Mouse (Mus musculus) limb, embryonic 11.5 days (tissue): ENCODE measurements at regions not wholly inside any gene's neighbourhood (a gene's known extent, or its start where the extent isn't known, plus 50 kb on each side); places are given as distances from the start of the nearest gene placed in this dataset.

Source experiments
- ATAC-seq: fragments of 200-750 bp; cut with Nextera tagmentation; 2 replicates; pipeline ENCODE4 v1.8.0; 2017; ENCODE audit warnings: low read depth; ENCODE audit not compliant: insufficient number of reproducible peaks, low FRiP score, low TSS enrichment
- DNase-seq: peaks from one replicate; pipeline ENCODE4 v3.0.0-alpha.2; 2015; ENCODE audit warnings: low spot score
- H3K27ac ChIP-seq: fragments of 300-500 bp; sonication (generic); replicated peaks from 2 replicates; pipeline ENCODE4 v1.5.1; 2014; ENCODE audit warnings: low read depth, mild to moderate bottlenecking, low read length
- H3K27me3 ChIP-seq: fragments of 300-500 bp; sonication (generic); 2 replicates; pipeline ENCODE4 v1.6.1; 2014; ENCODE audit warnings: mild to moderate bottlenecking, low read length, mixed read lengths; ENCODE audit not compliant: control insufficient read depth, insufficient read depth
- H3K36me3 ChIP-seq: fragments of 300-500 bp; sonication (generic); 2 replicates; pipeline ENCODE4 v1.6.1; 2014; ENCODE audit warnings: mild to moderate bottlenecking, low read length, moderate library complexity, mixed read lengths; ENCODE audit not compliant: control insufficient read depth, insufficient read depth
- H3K4me1 ChIP-seq: fragments of 300-500 bp; sonication (generic); 2 replicates; pipeline ENCODE4 v1.6.1; 2014; ENCODE audit warnings: low read length, mixed read lengths; ENCODE audit not compliant: control insufficient read depth, insufficient read depth
- H3K4me2 ChIP-seq: fragments of 300-500 bp; sonication (generic); 2 replicates; pipeline ENCODE4 v1.6.1; 2014; ENCODE audit warnings: low read depth, mild to moderate bottlenecking, moderate library complexity; ENCODE audit not compliant: severe bottlenecking
- H3K4me3 ChIP-seq: fragments of 300-500 bp; sonication (generic); 2 replicates; pipeline ENCODE4 v1.5.1; 2014; ENCODE audit warnings: low read depth, low read length
- H3K9ac ChIP-seq: fragments of 300-500 bp; sonication (generic); 2 replicates; pipeline ENCODE4 v1.6.1; 2014; ENCODE audit warnings: mild to moderate bottlenecking, low read length
- H3K9me3 ChIP-seq: fragments of 300-500 bp; sonication (generic); 2 replicates; pipeline ENCODE4 v1.6.1; 2016; ENCODE audit warnings: low read length; ENCODE audit not compliant: control insufficient read depth
- WGBS: fragments of 180-500 bp; shearing (Covaris S2); extraction: QIAGEN DNeasy Blood & Tissue Kit; methylation state at CpG from one replicate; pipeline ENCODE4 v1.1.7; 2014; 5-methylcytosine and 5-hydroxymethylcytosine counted together

GRCm38 (mm10) chr12:28248749-28249148 is 303.4 kb downstream of the Dcdc2c start:
- Histone ChIP-seq H3K4me1 (no peaks in the 10 kb centered on the region), H3K36me3 (no peaks in the 10 kb centered on the region), H3K4me2 (no peak overlapping the region), H3K9me3 (no peaks in the 10 kb centered on the region), H3K9ac (no peak overlapping the region), H3K27ac (no peak overlapping the region), H3K4me3 (no peak overlapping the region), H3K27me3 (no peaks in the 10 kb centered on the region)
- WGBS, result 60% methylated on average over 3 of the region's 3 CpGs
- no peak for DNase-seq
- no peak for ATAC-seq

- no peak overlapping the region for H3K9ac ChIP-seq
- DNase-seq, result no peak
- no peaks in the 10 kb centered on the region for H3K27me3 ChIP-seq
- H3K27ac ChIP-seq, result no peak overlapping the region
- no peak overlapping the region for H3K4me3 ChIP-seq
- ATAC-seq, result no peak
- H3K9me3 ChIP-seq, result no peaks in the 10 kb centered on the region
- 97% methylated on average over 3 of the region's 3 CpGs for WGBS
- H3K36me3 ChIP-seq, result no peaks in the 10 kb centered on the region
- H3K4me1 ChIP-seq, result no peaks in the 10 kb centered on the region
- no peak overlapping the region for H3K4me2 ChIP-seq
Measured at GRCm38 (mm10) chr12:28248287-28248686, 303.9 kb downstream of the Dcdc2c start.

- no peak for DNase-seq
- no peak overlapping the region for H3K27ac ChIP-seq
- no peak for ATAC-seq
- WGBS, result 79% methylated on average over 5 of the region's 5 CpGs
- no peaks in the 10 kb centered on the region for H3K36me3 ChIP-seq
- no peak overlapping the region for H3K4me2 ChIP-seq
- peaks cover 4% of the 10 kb centered on the region; the same call in 1 of the 2 replicates for H3K4me1 ChIP-seq
- no peak overlapping the region for H3K4me3 ChIP-seq
- no peak overlapping the region for H3K9ac ChIP-seq
- no peaks in the 10 kb centered on the region for H3K27me3 ChIP-seq
- H3K9me3 ChIP-seq, result no peaks in the 10 kb centered on the region
Measured at GRCm38 (mm10) chr12:28238016-28238415, 314.2 kb downstream of the Dcdc2c start.

DNA sequence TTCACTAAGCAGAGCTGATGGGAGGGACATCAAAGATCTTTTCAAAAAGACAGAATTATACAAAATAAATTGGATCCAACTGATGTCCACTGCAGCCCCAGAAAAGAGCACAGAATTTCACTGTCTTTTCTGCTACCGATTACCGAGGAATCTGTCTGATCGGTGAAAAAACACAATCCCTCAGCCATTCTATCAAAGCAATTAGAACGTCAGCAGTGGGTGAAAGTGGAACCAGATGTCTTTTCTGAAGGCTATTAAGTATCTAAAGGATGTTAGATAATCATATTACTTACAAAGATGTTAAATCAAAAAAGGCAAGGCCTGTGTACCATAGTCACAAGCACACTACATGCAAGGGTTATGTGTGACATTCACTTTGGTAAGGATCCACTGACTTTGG is 315.2 kb downstream of the Dcdc2c start:
- WGBS, result 11% methylated on average over 4 of the region's 4 CpGs
- Histone ChIP-seq H3K4me2 (no peak overlapping the region), H3K4me3 (no peak overlapping the region), H3K4me1 (peaks cover 4% of the 10 kb centered on the region; the same call in 1 of the 2 replicates), H3K36me3 (no peaks in the 10 kb centered on the region), H3K9ac (no peak overlapping the region), H3K9me3 (no peaks in the 10 kb centered on the region), H3K27ac (no peak overlapping the region), H3K27me3 (no peaks in the 10 kb centered on the region)
- no peak for ATAC-seq
- no peak for DNase-seq

- DNase-seq (no peak), ATAC-seq (no peak)
- Histone ChIP-seq H3K4me2 (no peak overlapping the region), H3K27me3 (no peaks in the 10 kb centered on the region), H3K9ac (no peak overlapping the region), H3K4me3 (no peak overlapping the region), H3K36me3 (no peaks in the 10 kb centered on the region), H3K9me3 (no peaks in the 10 kb centered on the region), H3K4me1 (no peaks in the 10 kb centered on the region), H3K27ac (no peak overlapping the region)
- 84% methylated on average over 1 of the region's 1 CpGs for WGBS
Measured at GRCm38 (mm10) chr12:28202847-28203246, 349.4 kb downstream of the Dcdc2c start.

GRCm38 (mm10) chr12:28186695-28187094 is 365.5 kb downstream of the Dcdc2c start:
- no peak overlapping the region for H3K4me3 ChIP-seq
- H3K9me3 ChIP-seq, result no peaks in the 10 kb centered on the region
- H3K36me3 ChIP-seq, result no peaks in the 10 kb centered on the region
- H3K4me2 ChIP-seq, result no peak overlapping the region
- no peak for DNase-seq
- no peaks in the 10 kb centered on the region for H3K4me1 ChIP-seq
- H3K27ac ChIP-seq, result no peak overlapping the region
- ATAC-seq, result no peak
- H3K27me3 ChIP-seq, result no peaks in the 10 kb centered on the region
- H3K9ac ChIP-seq, result no peak overlapping the region

DNA sequence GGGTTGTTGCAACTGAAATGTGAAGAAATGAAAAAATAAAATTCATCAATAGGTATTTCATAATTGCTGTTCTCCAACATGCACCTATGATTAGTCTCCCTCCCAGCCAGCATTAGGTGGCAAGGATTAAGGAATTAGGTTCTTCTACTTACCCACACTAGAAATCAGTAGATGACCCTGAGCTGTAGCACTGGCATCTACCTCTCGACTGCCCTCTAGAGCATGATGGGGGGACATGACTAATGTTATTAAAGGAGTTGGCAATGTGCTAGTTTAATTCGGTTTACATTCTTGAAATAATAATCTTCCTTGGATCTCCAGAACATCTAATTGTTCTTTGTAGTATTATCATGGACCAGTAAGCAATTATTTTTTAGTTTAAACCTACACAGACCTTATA is 370.9 kb downstream of the Dcdc2c start:
- 68% methylated on average over 2 of the region's 2 CpGs for WGBS
- Histone ChIP-seq H3K9me3 (no peaks in the 10 kb centered on the region), H3K9ac (no peak overlapping the region), H3K4me1 (no peaks in the 10 kb centered on the region), H3K4me2 (no peak overlapping the region), H3K27me3 (no peaks in the 10 kb centered on the region), H3K36me3 (no peaks in the 10 kb centered on the region), H3K27ac (no peak overlapping the region), H3K4me3 (no peak overlapping the region)
- no peak for DNase-seq
- ATAC-seq, result no peak

GRCm38 (mm10) chr12:28176016-28176415 is 376.2 kb downstream of the Dcdc2c start:
- H3K4me3 ChIP-seq, result no peak overlapping the region
- no peaks in the 10 kb centered on the region for H3K4me1 ChIP-seq
- H3K9ac ChIP-seq, result no peak overlapping the region
- ATAC-seq (no peak), DNase-seq (no peak)
- H3K9me3 ChIP-seq, result no peaks in the 10 kb centered on the region
- H3K36me3 ChIP-seq, result no peaks in the 10 kb centered on the region
- no peaks in the 10 kb centered on the region for H3K27me3 ChIP-seq
- H3K4me2 ChIP-seq, result no peak overlapping the region
- H3K27ac ChIP-seq, result no peak overlapping the region
- 72% methylated on average over 3 of the region's 3 CpGs for WGBS

DNA sequence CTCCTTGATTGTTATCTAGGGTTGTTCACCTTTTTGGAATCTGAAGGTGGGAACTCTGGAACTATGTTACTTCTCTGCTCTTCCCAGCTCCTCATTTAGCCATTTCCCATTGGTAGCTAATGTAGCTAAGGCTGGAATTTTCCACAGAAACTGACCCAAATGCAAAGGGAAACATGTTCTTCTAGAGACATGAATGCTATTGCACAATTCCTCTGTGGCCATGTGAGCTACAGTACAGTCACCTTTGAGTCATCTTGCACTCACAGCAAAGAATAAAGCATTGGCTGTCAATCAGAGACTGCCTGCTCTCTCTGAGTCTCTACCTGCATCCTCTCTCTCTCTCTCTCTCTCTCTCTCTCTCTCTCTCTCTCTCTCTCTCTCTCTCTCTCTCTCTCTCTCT is 378.1 kb downstream of the Dcdc2c start:
- H3K4me2 ChIP-seq, result no peak overlapping the region
- H3K9me3 ChIP-seq, result no peaks in the 10 kb centered on the region
- no peak overlapping the region for H3K4me3 ChIP-seq
- no peaks in the 10 kb centered on the region for H3K36me3 ChIP-seq
- no peak overlapping the region for H3K9ac ChIP-seq
- no peaks in the 10 kb centered on the region for H3K4me1 ChIP-seq
- no peak overlapping the region for H3K27ac ChIP-seq
- DNase-seq (no peak), ATAC-seq (no peak)
- H3K27me3 ChIP-seq, result no peaks in the 10 kb centered on the region
